Mouse (Mus musculus): ENCODE results near the gene Cybrd1. TPM values are rescaled to one million over a fixed set of nuclear protein-coding genes. Genes with fewer than 3 reads are reported as not detected.
A peak's percentile ranks its signal among the peaks of the same experiment; 100 is the strongest.

Gene Cybrd1
- polyA plus RNA-seq, 1 experiment from 2014 or later, result 0.80 TPM

DNA sequence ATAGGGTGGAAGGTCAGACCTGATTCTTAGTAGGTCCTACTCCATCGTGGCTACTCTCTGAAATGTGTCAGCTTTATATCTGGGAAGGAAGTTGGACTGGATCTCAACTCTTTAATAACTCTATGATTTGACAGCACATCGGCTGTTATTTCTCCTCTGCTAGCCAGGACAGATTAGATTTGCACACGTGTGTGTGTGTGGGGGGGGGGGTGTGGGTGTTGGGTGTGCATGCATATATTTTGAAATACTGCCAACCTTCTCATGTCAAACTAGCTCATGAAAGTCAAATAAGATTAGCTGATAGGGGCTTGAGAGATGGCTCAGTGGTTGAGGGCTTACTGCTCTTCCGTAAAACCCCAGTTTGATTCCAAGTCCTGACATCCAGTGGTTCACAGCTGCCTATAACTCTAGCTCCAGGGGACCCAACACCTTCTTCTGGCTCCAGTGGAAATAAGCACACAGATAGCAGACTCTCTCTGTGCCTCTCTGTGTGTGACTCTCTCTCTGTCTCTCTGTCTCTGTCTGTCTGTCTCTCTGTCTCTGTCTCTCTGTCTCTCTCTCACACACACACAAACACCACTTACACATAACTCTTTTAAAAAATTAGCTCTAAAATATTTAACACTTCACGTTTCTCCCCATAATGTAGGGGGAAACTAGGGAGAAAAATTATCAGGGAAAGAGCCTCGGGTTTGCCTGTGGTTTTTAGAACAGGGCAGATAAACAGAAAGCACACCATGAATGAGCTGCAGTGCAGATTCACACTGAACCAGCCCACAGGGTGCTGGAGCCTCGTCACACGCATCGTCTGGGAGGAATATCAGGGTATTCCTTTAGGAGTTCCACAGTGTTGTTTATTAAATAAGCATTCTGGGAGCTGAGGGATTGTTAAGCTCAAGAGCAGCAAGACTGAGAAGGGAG lies 58.9 kb downstream of the Cybrd1 start:
- H3K4me2 ChIP-seq (replicated peaks; ENCODE audit: low read depth, low read length), result no peak overlapping the region
- H3K4me3 ChIP-seq (ENCODE audit: low read length), result no peak overlapping the region
- ATAC-seq (ENCODE audit: low FRiP score, low TSS enrichment), result no peak
- 69% methylated on average over 9 of the region's 9 CpGs for WGBS
- no peaks in the 10 kb centered on the region for H3K36me3 ChIP-seq (ENCODE audit: control insufficient read depth, insufficient read depth, low read length)
- H3K27ac ChIP-seq (ENCODE audit: low read depth, low read length), result no peak overlapping the region
- H3K27me3 ChIP-seq (ENCODE audit: control insufficient read depth, insufficient read depth, low read length), result no peaks in the 10 kb centered on the region
- no peaks in the 10 kb centered on the region for H3K9me3 ChIP-seq (ENCODE audit: control insufficient read depth, low read length)
- H3K9ac ChIP-seq (ENCODE audit: low read depth, low read length), result no peak overlapping the region
- H3K4me1 ChIP-seq (ENCODE audit: control insufficient read depth, insufficient read depth, low read length), result no peaks in the 10 kb centered on the region

DNA sequence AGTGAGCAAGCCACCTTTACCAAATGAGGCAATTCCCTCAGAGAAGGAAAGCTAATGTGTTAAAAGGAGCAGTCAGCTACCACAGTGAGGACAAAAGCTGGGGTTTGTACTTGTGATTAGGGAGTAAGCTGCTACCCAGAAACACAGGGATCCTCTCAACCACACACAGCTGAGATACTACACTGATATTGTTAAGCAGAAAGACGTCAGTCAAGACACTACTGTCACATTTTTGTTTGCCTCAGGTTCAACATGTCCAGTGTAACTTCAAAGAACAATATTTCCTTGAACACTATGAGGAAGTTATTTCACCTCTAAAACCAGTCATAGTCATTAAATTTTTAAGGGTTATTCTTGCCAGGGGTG lies 59.5 kb downstream of the Cybrd1 start:
- Histone ChIP-seq H3K36me3 (ENCODE audit: control insufficient read depth, insufficient read depth, low read length) (no peaks in the 10 kb centered on the region), H3K27ac (ENCODE audit: low read depth, low read length) (no peak overlapping the region), H3K4me2 (replicated peaks; ENCODE audit: low read depth, low read length) (no peak overlapping the region), H3K9me3 (ENCODE audit: control insufficient read depth, low read length) (no peaks in the 10 kb centered on the region), H3K4me3 (ENCODE audit: low read length) (no peak overlapping the region), H3K27me3 (ENCODE audit: control insufficient read depth, insufficient read depth, low read length) (no peaks in the 10 kb centered on the region), H3K9ac (ENCODE audit: low read depth, low read length) (no peak overlapping the region), H3K4me1 (ENCODE audit: control insufficient read depth, insufficient read depth, low read length) (no peaks in the 10 kb centered on the region; the same call in 1 of the 2 replicates)
- ATAC-seq (ENCODE audit: low FRiP score, low TSS enrichment), result no peak
- 83% methylated on average over 1 of the region's 1 CpGs for WGBS

DNA sequence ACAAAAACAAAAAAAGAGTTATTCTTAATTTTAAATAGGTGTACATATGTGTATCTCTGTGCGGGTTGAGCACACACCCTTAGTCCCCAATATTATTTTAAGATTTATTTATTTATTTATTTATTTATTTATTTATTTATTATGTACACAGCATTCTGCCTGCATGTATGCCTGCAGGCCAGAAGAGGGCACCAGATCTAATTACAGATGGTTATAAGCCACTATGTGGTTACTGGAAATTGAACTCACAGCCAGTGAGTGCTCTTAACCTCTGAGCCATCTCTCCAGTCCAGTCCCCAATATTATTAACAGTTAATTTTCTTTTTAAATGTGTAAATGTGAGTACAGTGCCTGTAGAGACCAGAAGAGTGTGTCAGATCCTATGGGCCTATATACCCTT lies 60.0 kb downstream of the Cybrd1 start:
- WGBS, result 98% methylated on average over 1 of the region's 1 CpGs
- no peaks in the 10 kb centered on the region; the same call in 1 of the 2 replicates for H3K4me1 ChIP-seq (ENCODE audit: control insufficient read depth, insufficient read depth, low read length)
- H3K9me3 ChIP-seq (ENCODE audit: control insufficient read depth, low read length), result no peaks in the 10 kb centered on the region
- no peak overlapping the region for H3K9ac ChIP-seq (ENCODE audit: low read depth, low read length)
- ATAC-seq (ENCODE audit: low FRiP score, low TSS enrichment), result no peak
- no peak overlapping the region for H3K27ac ChIP-seq (ENCODE audit: low read depth, low read length)
- no peaks in the 10 kb centered on the region for H3K27me3 ChIP-seq (ENCODE audit: control insufficient read depth, insufficient read depth, low read length)
- no peaks in the 10 kb centered on the region for H3K36me3 ChIP-seq (ENCODE audit: control insufficient read depth, insufficient read depth, low read length)
- H3K4me2 ChIP-seq (replicated peaks; ENCODE audit: low read depth, low read length), result no peak overlapping the region
- H3K4me3 ChIP-seq (ENCODE audit: low read length), result no peak overlapping the region

DNA sequence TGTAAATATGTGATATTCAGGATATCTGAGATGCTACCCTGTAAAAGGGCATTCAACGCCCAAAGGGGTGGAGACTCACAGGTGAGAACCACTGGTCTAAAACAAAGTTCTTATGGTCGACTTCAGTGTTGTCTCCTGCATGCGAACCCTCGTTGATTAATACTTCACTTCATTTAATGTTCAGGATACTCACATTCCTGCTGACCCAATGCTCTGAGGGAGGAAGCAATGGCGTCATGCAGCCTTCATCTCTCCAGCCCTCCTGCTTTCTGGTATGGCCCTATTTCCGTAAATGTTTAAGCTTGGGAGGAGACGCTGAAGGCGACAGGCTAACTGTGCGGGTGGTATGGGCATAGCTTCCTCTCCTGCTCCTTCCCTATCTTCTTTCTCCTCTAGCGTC lies 62.0 kb downstream of the Cybrd1 start:
- Histone ChIP-seq H3K4me2 (replicated peaks; ENCODE audit: low read depth, low read length) (no peak overlapping the region), H3K36me3 (ENCODE audit: control insufficient read depth, insufficient read depth, low read length) (no peaks in the 10 kb centered on the region), H3K4me1 (ENCODE audit: control insufficient read depth, insufficient read depth, low read length) (no peaks in the 10 kb centered on the region; the same call in 1 of the 2 replicates), H3K27me3 (ENCODE audit: control insufficient read depth, insufficient read depth, low read length) (no peaks in the 10 kb centered on the region), H3K27ac (ENCODE audit: low read depth, low read length) (no peak overlapping the region), H3K4me3 (ENCODE audit: low read length) (no peak overlapping the region), H3K9me3 (ENCODE audit: control insufficient read depth, low read length) (no peaks in the 10 kb centered on the region), H3K9ac (ENCODE audit: low read depth, low read length) (no peak overlapping the region)
- 80% methylated on average over 10 of the region's 10 CpGs for WGBS
- no peak for ATAC-seq (ENCODE audit: low FRiP score, low TSS enrichment)

DNA sequence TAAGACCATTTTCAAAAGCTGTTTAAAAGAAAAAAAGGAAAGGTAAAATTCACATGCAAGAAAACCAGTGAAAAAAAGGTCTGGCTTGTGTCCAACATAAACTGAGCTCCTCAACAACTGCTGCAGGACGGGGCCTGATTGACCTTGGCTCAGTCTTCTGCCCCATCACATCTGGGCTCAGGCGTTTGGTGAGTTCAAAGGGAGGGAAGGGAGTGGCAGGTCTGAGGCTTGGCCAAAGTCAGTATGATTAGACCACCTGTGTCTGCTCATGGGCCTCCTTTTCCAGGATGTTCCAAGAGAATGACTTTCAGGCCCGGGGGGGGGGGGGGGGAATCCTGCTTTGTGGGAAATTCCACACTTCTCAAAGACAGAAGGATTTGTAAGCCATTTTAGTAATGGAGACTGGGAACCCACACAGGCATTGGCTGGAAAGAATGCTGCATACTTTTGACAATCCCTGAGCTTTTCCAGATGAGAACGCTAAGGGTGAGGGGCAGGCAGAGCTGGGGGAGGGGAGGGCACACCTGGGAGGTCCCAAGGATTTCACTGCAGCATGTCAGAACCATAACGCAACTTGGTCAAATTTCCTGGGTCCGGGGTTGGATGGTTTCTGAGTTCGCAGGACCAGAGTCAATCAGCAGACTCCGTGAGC lies 63.0 kb downstream of the Cybrd1 start:
- H3K9ac ChIP-seq (ENCODE audit: low read depth, low read length), result no peak overlapping the region
- 47% methylated on average over 8 of the region's 8 CpGs for WGBS
- H3K36me3 ChIP-seq (ENCODE audit: control insufficient read depth, insufficient read depth, low read length), result no peaks in the 10 kb centered on the region
- H3K4me2 ChIP-seq (replicated peaks; ENCODE audit: low read depth, low read length), result no peak overlapping the region
- ATAC-seq (ENCODE audit: low FRiP score, low TSS enrichment), result 0 out of 2 replicates have a peak, but pooled peaks have one; percentile 64
- H3K9me3 ChIP-seq (ENCODE audit: control insufficient read depth, low read length), result no peaks in the 10 kb centered on the region
- H3K27ac ChIP-seq (ENCODE audit: low read depth, low read length), result no peak overlapping the region
- H3K4me3 ChIP-seq (ENCODE audit: low read length), result no peak overlapping the region
- H3K4me1 ChIP-seq (ENCODE audit: control insufficient read depth, insufficient read depth, low read length), result no peaks in the 10 kb centered on the region; the same call in 1 of the 2 replicates
- no peaks in the 10 kb centered on the region for H3K27me3 ChIP-seq (ENCODE audit: control insufficient read depth, insufficient read depth, low read length)

DNA sequence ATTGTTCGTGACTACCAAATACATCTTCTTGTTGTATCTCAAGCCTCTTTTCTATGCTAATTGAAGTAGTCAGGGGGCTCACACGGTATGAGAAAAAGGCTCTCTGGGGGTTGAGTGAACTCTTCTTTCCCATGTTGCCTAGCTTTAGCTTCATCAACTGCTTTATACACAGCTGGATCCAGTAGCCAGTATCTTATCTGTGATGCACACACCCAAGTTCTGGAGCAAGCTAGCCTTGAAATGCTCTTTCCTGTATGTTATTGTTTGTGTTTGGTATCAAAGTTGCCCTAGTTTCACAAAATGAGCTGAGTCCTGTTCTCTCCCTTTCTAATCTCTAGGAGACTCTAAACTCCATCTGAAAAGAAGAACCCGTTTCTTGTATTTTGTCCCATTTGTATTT lies 70.2 kb downstream of the Cybrd1 start:
- no peak for ATAC-seq (ENCODE audit: low FRiP score, low TSS enrichment)
- Histone ChIP-seq H3K36me3 (ENCODE audit: control insufficient read depth, insufficient read depth, low read length) (no peaks in the 10 kb centered on the region), H3K4me2 (replicated peaks; ENCODE audit: low read depth, low read length) (no peak overlapping the region), H3K27me3 (ENCODE audit: control insufficient read depth, insufficient read depth, low read length) (peaks cover 17% of the 10 kb centered on the region), H3K4me1 (ENCODE audit: control insufficient read depth, insufficient read depth, low read length) (peaks cover 6% of the 10 kb centered on the region; the same call in 1 of the 2 replicates), H3K9ac (ENCODE audit: low read depth, low read length) (no peak overlapping the region), H3K9me3 (ENCODE audit: control insufficient read depth, low read length) (no peaks in the 10 kb centered on the region), H3K27ac (ENCODE audit: low read depth, low read length) (no peak overlapping the region), H3K4me3 (ENCODE audit: low read length) (no peak overlapping the region)
- 68% methylated on average over 3 of the region's 3 CpGs for WGBS

DNA sequence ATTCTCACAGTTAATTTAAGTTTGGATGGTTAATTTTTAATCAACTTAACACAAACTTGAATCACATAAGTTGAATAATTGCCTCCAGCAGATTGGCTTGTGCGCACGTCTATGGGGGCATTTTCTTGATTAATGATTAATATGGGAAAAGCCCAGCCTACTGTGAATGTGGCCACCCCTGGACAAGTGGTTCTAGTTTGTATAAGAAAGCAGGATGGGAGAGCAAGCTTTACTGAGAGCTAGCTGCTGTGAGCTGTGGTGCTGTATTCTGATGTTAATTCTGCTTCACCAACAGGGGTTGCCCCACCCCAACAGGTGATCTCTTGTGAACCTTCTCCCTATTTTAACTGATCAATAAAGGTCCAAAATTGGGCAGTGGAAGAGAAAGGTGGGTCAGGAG lies 71.1 kb downstream of the Cybrd1 start:
- peaks cover 18% of the 10 kb centered on the region for H3K27me3 ChIP-seq (ENCODE audit: control insufficient read depth, insufficient read depth, low read length)
- 33% methylated on average over 2 of the region's 2 CpGs for WGBS
- no peak overlapping the region for H3K9ac ChIP-seq (ENCODE audit: low read depth, low read length)
- no peak overlapping the region for H3K4me3 ChIP-seq (ENCODE audit: low read length)
- no peak overlapping the region for H3K27ac ChIP-seq (ENCODE audit: low read depth, low read length)
- no peak for ATAC-seq (ENCODE audit: low FRiP score, low TSS enrichment)
- no peaks in the 10 kb centered on the region for H3K36me3 ChIP-seq (ENCODE audit: control insufficient read depth, insufficient read depth, low read length)
- H3K9me3 ChIP-seq (ENCODE audit: control insufficient read depth, low read length), result no peaks in the 10 kb centered on the region
- no peak overlapping the region for H3K4me2 ChIP-seq (replicated peaks; ENCODE audit: low read depth, low read length)
- H3K4me1 ChIP-seq (ENCODE audit: control insufficient read depth, insufficient read depth, low read length), result peaks cover 6% of the 10 kb centered on the region; the same call in 1 of the 2 replicates

DNA sequence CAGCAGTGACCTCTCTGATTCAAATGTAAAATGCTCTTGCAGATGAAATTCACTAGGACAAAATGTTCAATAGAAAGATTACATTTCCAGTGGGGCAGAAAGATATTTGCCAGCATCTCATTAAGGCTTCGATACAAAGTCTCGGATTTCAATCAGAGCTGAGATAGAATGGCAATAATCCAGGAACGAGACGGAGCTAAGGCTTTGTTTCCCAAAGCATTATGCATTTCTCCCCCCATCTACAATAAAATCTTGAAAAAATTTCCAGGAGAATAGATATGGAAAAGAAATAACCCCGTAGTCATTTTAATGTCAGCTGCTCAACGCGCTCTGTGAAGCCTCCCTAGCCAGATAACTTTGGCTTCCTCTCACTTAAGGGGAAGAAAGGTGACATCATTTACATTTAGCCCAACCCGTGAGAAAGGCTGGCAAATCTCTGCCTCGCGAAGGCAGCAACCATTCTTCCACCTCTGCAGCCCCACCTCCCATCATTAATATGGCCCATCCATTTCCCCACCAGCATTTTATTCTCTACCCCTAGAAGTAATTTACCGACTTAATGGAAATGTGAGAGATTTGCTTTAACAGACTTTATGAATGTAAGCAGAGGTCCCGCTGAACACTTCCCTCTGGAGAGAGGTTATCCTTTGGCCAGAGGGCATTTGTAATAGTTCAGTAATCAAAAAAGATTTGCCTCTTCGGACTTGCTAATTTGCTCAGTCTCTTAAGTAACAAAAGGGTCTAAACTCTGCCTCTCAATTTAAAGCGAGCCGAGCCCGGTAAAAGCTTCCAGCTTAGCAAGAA lies 73.9 kb downstream of the Cybrd1 start:
- no peak for ATAC-seq (ENCODE audit: low FRiP score, low TSS enrichment)
- no peak overlapping the region for H3K9ac ChIP-seq (ENCODE audit: low read depth, low read length)
- H3K27me3 ChIP-seq (ENCODE audit: control insufficient read depth, insufficient read depth, low read length), result peaks cover 18% of the 10 kb centered on the region
- WGBS, result 27% methylated on average over 16 of the region's 16 CpGs
- no peak overlapping the region for H3K27ac ChIP-seq (ENCODE audit: low read depth, low read length)
- H3K36me3 ChIP-seq (ENCODE audit: control insufficient read depth, insufficient read depth, low read length), result no peaks in the 10 kb centered on the region
- H3K4me2 ChIP-seq (replicated peaks; ENCODE audit: low read depth, low read length), result peak overlapping the region; percentile 18; the same call in 1 of the 2 replicates
- H3K9me3 ChIP-seq (ENCODE audit: control insufficient read depth, low read length), result no peaks in the 10 kb centered on the region
- H3K4me3 ChIP-seq (ENCODE audit: low read length), result no peak overlapping the region
- H3K4me1 ChIP-seq (ENCODE audit: control insufficient read depth, insufficient read depth, low read length), result peaks cover 6% of the 10 kb centered on the region; the same call in 1 of the 2 replicates
